Mouse (Mus musculus): Measurements from ENCODE around the gene Atp6v0a4. TPM values are rescaled to one million over a fixed set of nuclear protein-coding genes. Genes with fewer than 3 reads are reported as not detected.
A peak's percentile ranks its signal among the peaks of the same experiment; 100 is the strongest.

The Atp6v0a4 gene
- polyA plus RNA-seq, 1 experiment from 2014 or later = 0.12 TPM

GRCm38 (mm10) chr6:38123471-38124206 lies 747 bp downstream of the Atp6v0a4 start:
- no peak overlapping the region for H3K4me3 ChIP-seq (replicated peaks)
- no peak overlapping the region for H3K4me2 ChIP-seq
- 70% methylated on average over 18 of the region's 18 CpGs for WGBS (ENCODE audit: insufficient replicate concordance)
- H3K9ac ChIP-seq = no peak overlapping the region
- H3K36me3 ChIP-seq = no peaks in the 10 kb centered on the region
- DNase-seq (no peak), ATAC-seq (ENCODE audit: low read depth) (no peak)
- H3K27ac ChIP-seq = no peak overlapping the region
- H3K27me3 ChIP-seq = no peaks in the 10 kb centered on the region
- peaks cover 12% of the 10 kb centered on the region for H3K4me1 ChIP-seq (replicated peaks)
- no peaks in the 10 kb centered on the region for H3K9me3 ChIP-seq (replicated peaks)

GRCm38 (mm10) chr6:38122791-38123190 lies 1.6 kb downstream of the Atp6v0a4 start:
- H3K4me3 ChIP-seq (replicated peaks) = no peak overlapping the region
- whole genome bisulfite sequencing (ENCODE audit: insufficient replicate concordance) = 63% methylated on average over 6 of the region's 6 CpGs
- H3K4me1 ChIP-seq (replicated peaks) = peaks cover 12% of the 10 kb centered on the region
- H3K9ac ChIP-seq = no peak overlapping the region
- H3K9me3 ChIP-seq (replicated peaks) = no peaks in the 10 kb centered on the region
- H3K27me3 ChIP-seq = no peaks in the 10 kb centered on the region
- H3K27ac ChIP-seq = no peak overlapping the region
- no peak overlapping the region for H3K4me2 ChIP-seq
- no peak for ATAC-seq (ENCODE audit: low read depth)
- DNase-seq = no peak
- H3K36me3 ChIP-seq = no peaks in the 10 kb centered on the region

GRCm38 (mm10) chr6:38121843-38122242 lies 2.5 kb downstream of the Atp6v0a4 start:
- ATAC-seq (ENCODE audit: low read depth) (no peak), DNase-seq (no peak)
- Histone ChIP-seq H3K9ac (no peak overlapping the region), H3K36me3 (no peaks in the 10 kb centered on the region), H3K4me1 (replicated peaks) (peaks cover 8% of the 10 kb centered on the region), H3K4me2 (no peak overlapping the region), H3K27me3 (no peaks in the 10 kb centered on the region), H3K4me3 (replicated peaks) (no peak overlapping the region), H3K27ac (no peak overlapping the region), H3K9me3 (replicated peaks) (no peaks in the 10 kb centered on the region)
- WGBS (ENCODE audit: insufficient replicate concordance) = 55% methylated on average over 5 of the region's 5 CpGs

GRCm38 (mm10) chr6:38120681-38121371 lies 3.6 kb downstream of the Atp6v0a4 start:
- no peak overlapping the region for H3K4me2 ChIP-seq
- H3K4me3 ChIP-seq (replicated peaks) = no peak overlapping the region
- WGBS (ENCODE audit: insufficient replicate concordance) = 53% methylated on average over 9 of the region's 9 CpGs
- H3K27ac ChIP-seq = no peak overlapping the region; the same call in 1 of the 2 replicates
- H3K27me3 ChIP-seq = no peaks in the 10 kb centered on the region
- no peak overlapping the region for H3K9ac ChIP-seq
- peak; percentile 80 for ATAC-seq (ENCODE audit: low read depth)
- H3K9me3 ChIP-seq (replicated peaks) = no peaks in the 10 kb centered on the region
- DNase-seq = no peak
- H3K36me3 ChIP-seq = no peaks in the 10 kb centered on the region
- H3K4me1 ChIP-seq (replicated peaks) = no peaks in the 10 kb centered on the region; the same call in 1 of the 2 replicates

- no peak overlapping the region for H3K4me3 ChIP-seq (replicated peaks)
- no peak for ATAC-seq (ENCODE audit: low read depth)
- no peak overlapping the region for H3K27ac ChIP-seq
- H3K27me3 ChIP-seq = no peaks in the 10 kb centered on the region
- DNase-seq = no peak
- 60% methylated on average over 6 of the region's 6 CpGs for WGBS (ENCODE audit: insufficient replicate concordance)
- H3K4me1 ChIP-seq (replicated peaks) = no peaks in the 10 kb centered on the region; the same call in 1 of the 2 replicates
- no peaks in the 10 kb centered on the region for H3K9me3 ChIP-seq (replicated peaks)
- H3K9ac ChIP-seq = no peak overlapping the region
- H3K36me3 ChIP-seq = no peaks in the 10 kb centered on the region
- H3K4me2 ChIP-seq = no peak overlapping the region
Observed at GRCm38 (mm10) chr6:38118341-38118740, 6.0 kb downstream of the Atp6v0a4 start.

GRCm38 (mm10) chr6:38116107-38116770 lies 8.1 kb downstream of the Atp6v0a4 start:
- WGBS (ENCODE audit: insufficient replicate concordance) = 57% methylated on average over 4 of the region's 4 CpGs
- Histone ChIP-seq H3K27me3 (no peaks in the 10 kb centered on the region), H3K9me3 (replicated peaks) (no peaks in the 10 kb centered on the region), H3K4me3 (replicated peaks) (no peak overlapping the region), H3K4me1 (replicated peaks) (no peaks in the 10 kb centered on the region), H3K9ac (no peak overlapping the region), H3K4me2 (no peak overlapping the region), H3K27ac (no peak overlapping the region), H3K36me3 (no peaks in the 10 kb centered on the region)
- ATAC-seq (ENCODE audit: low read depth) (no peak), DNase-seq (no peak)

- DNase-seq (no peak), ATAC-seq (ENCODE audit: low read depth) (no peak)
- Histone ChIP-seq H3K9me3 (replicated peaks) (no peaks in the 10 kb centered on the region), H3K27me3 (peaks cover 13% of the 10 kb centered on the region; the same call in 1 of the 2 replicates), H3K27ac (no peak overlapping the region), H3K9ac (no peak overlapping the region), H3K36me3 (no peaks in the 10 kb centered on the region), H3K4me2 (no peak overlapping the region), H3K4me3 (replicated peaks) (no peak overlapping the region), H3K4me1 (replicated peaks) (0 out of 2 replicates have a peak, but pooled peaks cover 3% of the 10 kb centered on the region)
- 57% methylated on average over 9 of the region's 9 CpGs for WGBS (ENCODE audit: insufficient replicate concordance)
Observed at GRCm38 (mm10) chr6:38110859-38111258, 13.5 kb downstream of the Atp6v0a4 start.

- 0 out of 2 replicates have a peak, but pooled peaks cover 3% of the 10 kb centered on the region for H3K4me1 ChIP-seq (replicated peaks)
- H3K9me3 ChIP-seq (replicated peaks) = no peaks in the 10 kb centered on the region
- peaks cover 13% of the 10 kb centered on the region; the same call in 1 of the 2 replicates for H3K27me3 ChIP-seq
- no peak overlapping the region for H3K4me3 ChIP-seq (replicated peaks)
- ATAC-seq (ENCODE audit: low read depth) (no peak), DNase-seq (no peak)
- 14% methylated on average over 9 of the region's 9 CpGs for WGBS (ENCODE audit: insufficient replicate concordance)
- H3K27ac ChIP-seq = no peak overlapping the region
- H3K4me2 ChIP-seq = no peak overlapping the region
- no peak overlapping the region for H3K9ac ChIP-seq
- no peaks in the 10 kb centered on the region for H3K36me3 ChIP-seq
Observed at GRCm38 (mm10) chr6:38109871-38110270, 14.5 kb downstream of the Atp6v0a4 start.

- no peak within 1 kb of the TSS for H3K4me2 ChIP-seq
- 22% methylated on average over 9 of the region's 9 CpGs for WGBS (ENCODE audit: insufficient replicate concordance)
Observed at GRCm38 (mm10) chr6:38109160-38109795, 15.1 kb downstream of the Atp6v0a4 start, which contains the start of gene Tmem213. TSS of gene Tmem213 (plus strand) at chr6:38109255.

GRCm38 (mm10) chr6:38108449-38108848 lies 15.9 kb downstream of the Atp6v0a4 start:
- WGBS (ENCODE audit: insufficient replicate concordance) = 81% methylated on average over 5 of the region's 5 CpGs
- no peak overlapping the region for H3K27ac ChIP-seq

More at GRCm38 (mm10) chr6:38109160-38109795, 15.1 kb downstream of the Atp6v0a4 start, which contains the start of gene Tmem213:
- Histone ChIP-seq H3K9me3 (replicated peaks) (no peaks in the 10 kb centered on the region), H3K9ac (no peak within 1 kb of the TSS), H3K36me3 (no peaks in the 10 kb centered on the region), H3K4me1 (replicated peaks) (0 out of 2 replicates have a peak, but pooled peaks cover 3% of the 10 kb centered on the region), H3K4me3 (replicated peaks) (no peak within 1 kb of the TSS), H3K27me3 (peaks cover 13% of the 10 kb centered on the region; the same call in 1 of the 2 replicates), H3K27ac (no peak within 1 kb of the TSS)
- DNase-seq = no peak
- ATAC-seq (ENCODE audit: low read depth) = no peak

GRCm38 (mm10) chr6:38105924-38106323 lies 18.5 kb downstream of the Atp6v0a4 start:
- Histone ChIP-seq H3K36me3 (no peaks in the 10 kb centered on the region), H3K4me2 (no peak overlapping the region), H3K9ac (no peak overlapping the region), H3K27me3 (peaks cover 12% of the 10 kb centered on the region; the same call in 1 of the 2 replicates), H3K27ac (no peak overlapping the region), H3K4me3 (replicated peaks) (no peak overlapping the region), H3K4me1 (replicated peaks) (peaks cover 13% of the 10 kb centered on the region), H3K9me3 (replicated peaks) (no peaks in the 10 kb centered on the region)
- DNase-seq (no peak), ATAC-seq (ENCODE audit: low read depth) (no peak)
- WGBS (ENCODE audit: insufficient replicate concordance) = 78% methylated on average over 9 of the region's 9 CpGs

More at GRCm38 (mm10) chr6:38108449-38108848, 15.9 kb downstream of the Atp6v0a4 start:
- H3K27me3 ChIP-seq = peaks cover 13% of the 10 kb centered on the region; the same call in 1 of the 2 replicates
- no peak overlapping the region for H3K4me2 ChIP-seq
- no peak for DNase-seq
- no peak overlapping the region for H3K9ac ChIP-seq
- no peak for ATAC-seq (ENCODE audit: low read depth)
- no peak overlapping the region for H3K4me3 ChIP-seq (replicated peaks)
- no peaks in the 10 kb centered on the region for H3K36me3 ChIP-seq
- H3K4me1 ChIP-seq (replicated peaks) = peaks cover 11% of the 10 kb centered on the region
- H3K9me3 ChIP-seq (replicated peaks) = no peaks in the 10 kb centered on the region

Measured in liver, embryonic 13.5 days (tissue).